Mouse (Mus musculus) thymus, adult 2 months (tissue): ENCODE data around the gene Rnf115.

ENCODE experiments used
- CTCF ChIP-seq: fragments of 200-500 bp; IDR thresholded peaks from 2 replicates; pipeline ENCODE4 v1.5.1; 2012; ENCODE audit warnings: mild to moderate bottlenecking, control low read depth, low read length, moderate library complexity, borderline replicate concordance; ENCODE audit not compliant: control insufficient read depth, poor library complexity, insufficient read depth; ENCODE audit errors: extremely low read depth
- POLR2A ChIP-seq: fragments of 200-500 bp; IDR thresholded peaks from 2 replicates; pipeline ENCODE4 v1.6.1; 2012; ENCODE audit warnings: mild to moderate bottlenecking, low read length, control low read depth, moderate library complexity; ENCODE audit not compliant: control insufficient read depth, poor library complexity, insufficient read depth; ENCODE audit errors: extremely low read depth

DNA sequence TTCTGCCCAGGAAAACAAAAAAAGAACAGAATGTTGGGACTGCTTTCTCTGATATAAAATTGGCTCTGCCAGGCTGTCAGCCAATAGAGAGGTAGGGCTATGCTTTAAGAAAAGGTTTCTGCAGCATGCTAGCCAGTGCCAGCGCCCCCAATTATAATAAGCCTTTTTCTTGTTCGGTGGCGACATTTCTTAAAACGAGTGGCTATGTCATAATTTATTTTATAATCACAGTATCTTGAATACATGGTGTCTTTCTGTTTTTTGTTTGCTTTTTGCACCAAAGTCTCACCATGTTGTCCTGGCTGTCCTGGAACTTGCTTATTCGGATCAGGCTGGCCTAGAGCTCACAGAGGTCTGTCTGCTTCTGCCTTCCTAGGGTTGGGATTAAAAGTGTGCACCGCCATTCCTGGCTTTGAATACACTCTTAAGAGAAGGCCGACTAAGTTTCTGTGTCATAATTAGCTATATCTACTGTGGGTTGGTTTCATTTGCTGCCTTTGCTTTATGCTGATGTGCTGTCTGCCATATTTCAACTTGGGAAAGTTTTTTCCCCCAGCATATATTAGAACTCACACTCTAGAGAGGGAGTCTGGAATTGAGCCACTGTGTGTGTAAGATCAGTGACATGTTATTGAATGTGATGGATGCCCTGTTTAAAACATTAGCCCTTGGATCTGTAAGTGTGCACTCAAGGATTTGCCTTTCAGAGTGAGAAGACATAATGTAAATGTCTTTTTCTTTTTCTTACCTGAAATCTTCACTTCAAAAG, 1.4 kb downstream of the Rnf115 start:
- TF ChIP-seq POLR2A (no peak), CTCF (no peak)
